Mouse (Mus musculus) intestine, embryonic 14.5 days (tissue): ENCODE results near the gene Mpp3. TPM values are rescaled to one million over a fixed set of nuclear protein-coding genes. Genes with fewer than 3 reads are reported as not detected.
A peak's percentile ranks its signal among the peaks of the same experiment; 100 is the strongest.

Source experiments
- ATAC-seq: fragments of 200-750 bp; cut with Nextera tagmentation; replicated peaks from 2 replicates; pipeline ENCODE4 v1.8.0; 2017; ENCODE audit warnings: low read depth, moderate number of reproducible peaks, moderate TSS enrichment, moderate library complexity; ENCODE audit not compliant: low FRiP score, low TSS enrichment
- DNase-seq: peaks from one replicate; pipeline ENCODE4 v3.0.0-alpha.2; 2018; ENCODE audit warnings: low spot score
- H3K27ac ChIP-seq: fragments of 300-500 bp; sonication (generic); 2 replicates; pipeline ENCODE4 v1.5.1; 2014; ENCODE audit warnings: low read depth, mild to moderate bottlenecking, control low read depth
- H3K27me3 ChIP-seq: fragments of 300-500 bp; sonication (generic); replicated peaks from 2 replicates; pipeline ENCODE4 v1.6.1; 2014; ENCODE audit warnings: low read length, control low read depth; ENCODE audit not compliant: control insufficient read depth, insufficient read depth
- H3K36me3 ChIP-seq: fragments of 300-500 bp; sonication (generic); 2 replicates; pipeline ENCODE4 v1.6.1; 2014; ENCODE audit warnings: low read length, control low read depth; ENCODE audit not compliant: control insufficient read depth, insufficient read depth
- H3K4me1 ChIP-seq: fragments of 300-500 bp; sonication (generic); replicated peaks from 2 replicates; pipeline ENCODE4 v1.6.1; 2014; ENCODE audit warnings: low read length, control low read depth, mixed read lengths; ENCODE audit not compliant: control insufficient read depth, insufficient read depth
- H3K4me2 ChIP-seq: fragments of 300-500 bp; sonication (generic); 2 replicates; pipeline ENCODE4 v1.6.1; 2014; ENCODE audit warnings: low read length
- H3K4me3 ChIP-seq: fragments of 300-500 bp; sonication (generic); 2 replicates; pipeline ENCODE4 v1.5.1; 2014; ENCODE audit warnings: low read depth, low read length, control low read depth, mixed read lengths
- H3K9ac ChIP-seq: fragments of 300-500 bp; sonication (generic); 2 replicates; pipeline ENCODE4 v1.6.1; 2014; ENCODE audit warnings: mild to moderate bottlenecking, low read length
- H3K9me3 ChIP-seq: fragments of 300-500 bp; sonication (generic); 2 replicates; pipeline ENCODE4 v1.6.1; 2016; ENCODE audit warnings: low read length, control low read depth; ENCODE audit not compliant: control insufficient read depth
- WGBS: fragments of 180-500 bp; shearing (Covaris S2); extraction: QIAGEN DNeasy Blood & Tissue Kit; methylation state at CpG from one replicate; pipeline ENCODE4 v1.1.7; 2014; 5-methylcytosine and 5-hydroxymethylcytosine counted together
- polyA plus RNA-seq: library from polyadenylated mRNA; unstranded; fragments of >200 nt; fragmentation: Nextera tagmentation; extraction: Ambion mirVana; gene quantifications from 2 replicates; pipeline ENCODE4 v1.2.1, GENCODE M21; 2014

The Mpp3 gene
- polyA plus RNA-seq, 1 experiment from 2014 or later, result 11.0 TPM

GRCm38 (mm10) chr11:101968311-101968710, 60.0 kb downstream of the Mpp3 start:
- peaks cover 5% of the 10 kb centered on the region; the same call in 1 of the 2 replicates for H3K4me1 ChIP-seq

GRCm38 (mm10) chr11:101966965-101967614, 61.2 kb downstream of the Mpp3 start, which contains the start of gene Sost:
Gene Sost (minus strand): TSS chr11:101967015.
- H3K36me3 ChIP-seq, result no peaks in the 10 kb centered on the region
- H3K9ac ChIP-seq, result no peak within 1 kb of the TSS
- no peak within 1 kb of the TSS for H3K4me3 ChIP-seq
- no peak within 1 kb of the TSS for H3K27ac ChIP-seq
- WGBS, result 26% methylated on average over 10 of the region's 10 CpGs
- H3K9me3 ChIP-seq, result no peaks in the 10 kb centered on the region
- no peak within 1 kb of the TSS for H3K4me2 ChIP-seq
- H3K27me3 ChIP-seq, result peaks cover 56% of the 10 kb centered on the region
- H3K4me1 ChIP-seq, result peaks cover 7% of the 10 kb centered on the region; the same call in 1 of the 2 replicates
- DNase-seq (no peak), ATAC-seq (no peak)

More at GRCm38 (mm10) chr11:101968311-101968710, 60.0 kb downstream of the Mpp3 start:
- DNase-seq (no peak), ATAC-seq (0 out of 2 replicates have a peak, but pooled peaks have one; percentile 17)
- Histone ChIP-seq H3K9me3 (no peaks in the 10 kb centered on the region), H3K4me2 (no peak overlapping the region), H3K36me3 (no peaks in the 10 kb centered on the region), H3K27me3 (peaks cover 44% of the 10 kb centered on the region), H3K27ac (no peak overlapping the region), H3K9ac (no peak overlapping the region), H3K4me3 (no peak overlapping the region)
- 14% methylated on average over 7 of the region's 7 CpGs for WGBS

- WGBS, result 6% methylated on average over 2 of the region's 2 CpGs
- no peak overlapping the region for H3K4me2 ChIP-seq
- DNase-seq (no peak), ATAC-seq (no peak)
- no peak overlapping the region for H3K27ac ChIP-seq
- no peak overlapping the region for H3K4me3 ChIP-seq
- peaks cover 7% of the 10 kb centered on the region; the same call in 1 of the 2 replicates for H3K4me1 ChIP-seq
- peaks cover 71% of the 10 kb centered on the region for H3K27me3 ChIP-seq
- no peaks in the 10 kb centered on the region for H3K9me3 ChIP-seq
- no peaks in the 10 kb centered on the region for H3K36me3 ChIP-seq
- no peak overlapping the region for H3K9ac ChIP-seq
These were observed 62.7 kb downstream of the Mpp3 start for GRCm38 (mm10) chr11:101965553-101965952.

- Histone ChIP-seq H3K4me2 (no peak overlapping the region), H3K4me1 (peaks cover 7% of the 10 kb centered on the region; the same call in 1 of the 2 replicates), H3K4me3 (no peak overlapping the region), H3K9me3 (no peaks in the 10 kb centered on the region), H3K27me3 (peaks cover 72% of the 10 kb centered on the region), H3K36me3 (no peaks in the 10 kb centered on the region), H3K9ac (no peak overlapping the region), H3K27ac (no peak overlapping the region)
- DNase-seq (peak; percentile 67), ATAC-seq (no peak)
- 4% methylated on average over 8 of the region's 8 CpGs for WGBS
These were observed 63.6 kb downstream of the Mpp3 start for GRCm38 (mm10) chr11:101964647-101965046.

GRCm38 (mm10) chr11:101963473-101964291, 64.6 kb downstream of the Mpp3 start:
- no peak overlapping the region for H3K27ac ChIP-seq

GRCm38 (mm10) chr11:101963043-101963442, 65.2 kb downstream of the Mpp3 start:
- peaks cover 72% of the 10 kb centered on the region for H3K27me3 ChIP-seq
- H3K4me3 ChIP-seq, result peak overlapping the region; percentile 48; the same call in 1 of the 2 replicates
- H3K9ac ChIP-seq, result no peak overlapping the region
- H3K27ac ChIP-seq, result no peak overlapping the region
- H3K4me2 ChIP-seq, result peak overlapping the region; percentile 95
- WGBS, result 4% methylated on average over 11 of the region's 11 CpGs
- H3K9me3 ChIP-seq, result no peaks in the 10 kb centered on the region
- DNase-seq, result no peak
- no peak for ATAC-seq
- H3K4me1 ChIP-seq, result peaks cover 7% of the 10 kb centered on the region; the same call in 1 of the 2 replicates
- H3K36me3 ChIP-seq, result no peaks in the 10 kb centered on the region

More at GRCm38 (mm10) chr11:101963473-101964291, 64.6 kb downstream of the Mpp3 start:
- H3K36me3 ChIP-seq, result no peaks in the 10 kb centered on the region
- no peaks in the 10 kb centered on the region for H3K9me3 ChIP-seq
- peaks cover 7% of the 10 kb centered on the region; the same call in 1 of the 2 replicates for H3K4me1 ChIP-seq
- WGBS, result under 1% methylated on average over 78 of the region's 78 CpGs
- H3K4me3 ChIP-seq, result peak overlapping the region; percentile 48
- peak overlapping the region; percentile 95 for H3K4me2 ChIP-seq
- no peak for ATAC-seq
- peak overlapping the region; percentile 37 for H3K9ac ChIP-seq
- DNase-seq, result peak; percentile 71
- H3K27me3 ChIP-seq, result peaks cover 72% of the 10 kb centered on the region

GRCm38 (mm10) chr11:101957476-101957875, 70.8 kb downstream of the Mpp3 start:
- peaks cover 9% of the 10 kb centered on the region for H3K4me1 ChIP-seq
- H3K27me3 ChIP-seq, result peaks cover 20% of the 10 kb centered on the region
- no peaks in the 10 kb centered on the region for H3K36me3 ChIP-seq
- no peak overlapping the region for H3K27ac ChIP-seq
- no peak overlapping the region for H3K4me3 ChIP-seq
- H3K9me3 ChIP-seq, result no peaks in the 10 kb centered on the region
- DNase-seq (no peak), ATAC-seq (no peak)
- no peak overlapping the region for H3K4me2 ChIP-seq
- 65% methylated on average over 5 of the region's 5 CpGs for WGBS
- H3K9ac ChIP-seq, result no peak overlapping the region

GRCm38 (mm10) chr11:101953441-101953840, 74.8 kb downstream of the Mpp3 start:
- H3K9ac ChIP-seq, result no peak overlapping the region
- DNase-seq (no peak), ATAC-seq (no peak)
- WGBS, result 63% methylated on average over 4 of the region's 4 CpGs
- peaks cover 11% of the 10 kb centered on the region for H3K4me1 ChIP-seq
- H3K36me3 ChIP-seq, result no peaks in the 10 kb centered on the region
- H3K27me3 ChIP-seq, result 0 out of 2 replicates have a peak, but pooled peaks cover 4% of the 10 kb centered on the region
- no peaks in the 10 kb centered on the region for H3K9me3 ChIP-seq
- H3K27ac ChIP-seq, result 0 out of 2 replicates have a peak overlapping the region, but pooled peaks have one; percentile 43
- H3K4me3 ChIP-seq, result no peak overlapping the region
- H3K4me2 ChIP-seq, result peak overlapping the region; percentile 33; the same call in 1 of the 2 replicates
